Mouse (Mus musculus) heart, embryonic 11.5 days (tissue): Measurements from ENCODE around the gene Tom1l2. TPM values are rescaled to one million over a fixed set of nuclear protein-coding genes. Genes with fewer than 3 reads are reported as not detected.

Source experiments
- ATAC-seq: fragments of 200-750 bp; cut with Nextera tagmentation; replicated peaks from 2 replicates; pipeline ENCODE4 v1.8.0; 2017; ENCODE audit warnings: moderate library complexity; ENCODE audit not compliant: insufficient number of reproducible peaks, low FRiP score, low TSS enrichment
- H3K27ac ChIP-seq: fragments of 300-500 bp; sonication (generic); 2 replicates; pipeline ENCODE4 v1.5.1; 2014; ENCODE audit warnings: mild to moderate bottlenecking, low read depth, low read length
- H3K27me3 ChIP-seq: fragments of 300-500 bp; sonication (generic); 2 replicates; pipeline ENCODE4 v1.6.1; 2014; ENCODE audit warnings: mild to moderate bottlenecking, low read length, mixed read lengths; ENCODE audit not compliant: control insufficient read depth, insufficient read depth
- H3K36me3 ChIP-seq: fragments of 300-500 bp; sonication (generic); 2 replicates; pipeline ENCODE4 v1.6.1; 2014; ENCODE audit warnings: mild to moderate bottlenecking, low read length, moderate library complexity, mixed read lengths; ENCODE audit not compliant: control insufficient read depth, insufficient read depth
- H3K4me1 ChIP-seq: fragments of 300-500 bp; sonication (generic); 2 replicates; pipeline ENCODE4 v1.6.1; 2014; ENCODE audit warnings: low read length; ENCODE audit not compliant: control insufficient read depth, insufficient read depth
- H3K4me2 ChIP-seq: fragments of 300-500 bp; sonication (generic); 2 replicates; pipeline ENCODE4 v1.6.1; 2014; ENCODE audit warnings: mild to moderate bottlenecking, moderate library complexity
- H3K4me3 ChIP-seq: fragments of 300-500 bp; sonication (generic); 2 replicates; pipeline ENCODE4 v1.5.1; 2014; ENCODE audit warnings: low read depth, low read length
- H3K9ac ChIP-seq: fragments of 300-500 bp; sonication (generic); 2 replicates; pipeline ENCODE4 v1.6.1; 2014; ENCODE audit warnings: mild to moderate bottlenecking, low read depth, low read length, moderate library complexity
- H3K9me3 ChIP-seq: fragments of 300-500 bp; sonication (generic); replicated peaks from 2 replicates; pipeline ENCODE4 v1.6.1; 2016; ENCODE audit warnings: low read length; ENCODE audit not compliant: control insufficient read depth
- WGBS: fragments of 180-500 bp; shearing (Covaris S2); extraction: QIAGEN DNeasy Blood & Tissue Kit; methylation state at CpG from one replicate; pipeline ENCODE4 v1.1.7; 2014; ENCODE audit not compliant: insufficient replicate concordance; 5-methylcytosine and 5-hydroxymethylcytosine counted together
- polyA plus RNA-seq: library from polyadenylated mRNA; unstranded; fragments of >200 nt; fragmentation: Nextera tagmentation; extraction: Ambion mirVana; gene quantifications from 2 replicates; pipeline ENCODE4 v1.2.1, GENCODE M21; 2014

The Tom1l2 gene
- polyA plus RNA-seq, 1 experiment from 2014 or later, result 16.0 TPM

DNA sequence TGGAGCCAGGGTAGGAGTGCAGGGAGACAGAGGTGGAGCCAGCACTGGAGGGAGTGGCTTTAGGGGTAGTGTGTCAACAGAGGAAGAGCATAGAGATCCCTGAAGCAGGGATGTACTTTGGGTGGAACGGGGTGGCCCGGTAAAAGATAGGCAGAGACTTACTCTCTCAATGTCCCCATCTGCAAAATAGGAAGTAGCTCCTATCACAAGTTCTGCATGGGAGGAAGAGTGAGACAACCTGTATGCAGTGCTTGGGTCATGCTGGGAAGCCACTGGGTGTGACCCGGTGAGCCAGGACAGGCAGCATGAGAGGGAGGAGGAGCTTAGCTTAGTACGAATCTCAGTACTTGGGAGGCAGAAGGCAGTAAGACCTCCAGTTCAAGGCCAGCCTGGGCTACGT is 6.4 kb upstream of the Tom1l2 start:
- no peaks in the 10 kb centered on the region for H3K9me3 ChIP-seq
- no peak for ATAC-seq
- 60% methylated on average over 5 of the region's 5 CpGs for WGBS

DNA sequence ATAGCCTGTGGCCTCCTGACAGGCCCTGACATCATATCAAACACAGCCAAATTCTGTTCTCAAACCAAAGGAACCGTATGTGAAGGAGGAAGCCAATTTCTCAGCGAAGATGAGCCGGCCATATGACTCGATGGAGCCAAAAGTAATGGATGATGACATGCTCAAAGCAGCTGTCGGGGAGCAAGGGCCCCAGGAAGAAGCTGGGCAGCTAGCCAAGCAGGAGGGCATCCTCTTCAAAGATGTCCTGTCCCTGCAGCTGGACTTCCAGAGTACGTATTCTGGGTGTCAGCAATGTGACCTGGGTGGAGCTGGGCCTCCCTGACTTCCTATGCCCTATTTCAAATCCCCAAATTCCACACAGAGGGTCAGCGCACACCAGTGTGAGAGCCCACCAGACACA is 5.8 kb upstream of the Tom1l2 start:
- Histone ChIP-seq H3K9me3 (no peaks in the 10 kb centered on the region), H3K36me3 (no peaks in the 10 kb centered on the region), H3K27ac (no peak overlapping the region), H3K4me2 (no peak overlapping the region), H3K9ac (no peak overlapping the region), H3K27me3 (no peaks in the 10 kb centered on the region), H3K4me1 (no peaks in the 10 kb centered on the region), H3K4me3 (no peak overlapping the region)
- WGBS, result 64% methylated on average over 7 of the region's 7 CpGs
- ATAC-seq, result no peak

More for the DNA sequence above, 6.4 kb upstream of the Tom1l2 start:
- Histone ChIP-seq H3K4me1 (no peaks in the 10 kb centered on the region), H3K27me3 (no peaks in the 10 kb centered on the region), H3K36me3 (no peaks in the 10 kb centered on the region), H3K4me3 (no peak overlapping the region), H3K4me2 (no peak overlapping the region), H3K9ac (no peak overlapping the region), H3K27ac (no peak overlapping the region)

DNA sequence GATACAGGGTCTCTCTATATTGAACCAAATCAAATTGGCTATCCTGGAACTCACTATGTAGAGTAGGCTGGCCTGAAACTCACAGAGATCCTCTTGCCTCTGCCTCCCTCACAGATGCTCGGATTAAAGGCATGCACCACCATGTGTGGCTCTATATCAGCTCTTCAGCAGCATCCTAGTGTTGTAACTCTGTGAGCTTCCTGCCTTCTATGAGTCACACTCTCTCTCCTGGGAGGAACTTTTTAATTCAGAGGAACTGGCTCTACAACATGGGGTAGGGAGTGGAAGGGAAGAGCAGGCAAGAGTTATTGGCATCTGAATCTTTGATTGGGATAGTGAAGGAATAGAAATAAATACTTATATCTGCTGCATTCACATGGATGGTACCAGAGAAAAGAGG is 4.4 kb upstream of the Tom1l2 start:
- ATAC-seq, result no peak
- Histone ChIP-seq H3K27ac (no peak overlapping the region), H3K27me3 (no peaks in the 10 kb centered on the region), H3K4me1 (peaks cover under 1% of the 10 kb centered on the region), H3K4me2 (no peak overlapping the region), H3K9me3 (no peaks in the 10 kb centered on the region), H3K4me3 (no peak overlapping the region), H3K9ac (no peak overlapping the region), H3K36me3 (no peaks in the 10 kb centered on the region)
- 31% methylated on average over 1 of the region's 1 CpGs for WGBS

- Histone ChIP-seq H3K27ac (no peak overlapping the region), H3K9me3 (no peaks in the 10 kb centered on the region), H3K4me2 (no peak overlapping the region), H3K36me3 (no peaks in the 10 kb centered on the region), H3K4me1 (peaks cover 10% of the 10 kb centered on the region), H3K27me3 (no peaks in the 10 kb centered on the region), H3K4me3 (no peak overlapping the region), H3K9ac (no peak overlapping the region)
- 87% methylated on average over 2 of the region's 2 CpGs for WGBS
- no peak for ATAC-seq
Observed at GRCm38 (mm10) chr11:60355952-60356351, 3.2 kb upstream of the Tom1l2 start.

- Histone ChIP-seq H3K4me2 (peak overlapping the region; percentile 92), H3K36me3 (no peaks in the 10 kb centered on the region), H3K4me3 (peak overlapping the region; percentile 77), H3K27ac (peak overlapping the region; percentile 82), H3K27me3 (no peaks in the 10 kb centered on the region), H3K4me1 (peaks cover 15% of the 10 kb centered on the region), H3K9me3 (no peaks in the 10 kb centered on the region), H3K9ac (peak overlapping the region; percentile 82)
- no peak for ATAC-seq
- WGBS, result 7% methylated on average over 11 of the region's 11 CpGs
Observed at GRCm38 (mm10) chr11:60351925-60352371, 757 bp downstream of the Tom1l2 start.

DNA sequence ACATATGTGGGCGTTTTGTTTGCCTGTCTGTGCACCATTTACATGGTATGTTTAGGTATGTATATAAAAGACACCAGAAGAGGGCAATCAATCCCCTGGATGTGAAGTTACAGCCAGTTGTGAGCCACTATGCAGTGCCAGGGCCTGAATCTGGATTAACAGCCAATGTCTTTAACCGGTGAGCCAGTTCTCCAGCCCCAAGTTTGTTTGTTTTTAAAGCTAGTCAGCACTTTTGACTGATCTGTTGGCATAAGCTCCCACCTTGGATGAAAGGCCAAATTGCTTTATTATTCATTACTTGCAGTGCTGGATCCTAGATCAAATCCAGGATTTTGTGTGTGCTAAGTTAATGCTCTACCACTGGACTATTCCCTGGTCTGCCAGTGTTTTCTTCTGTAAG is 1.3 kb downstream of the Tom1l2 start:
- WGBS, result 67% methylated on average over 2 of the region's 2 CpGs
- peaks cover 15% of the 10 kb centered on the region for H3K4me1 ChIP-seq
- peak overlapping the region; percentile 77 for H3K4me3 ChIP-seq
- peak overlapping the region; percentile 92 for H3K4me2 ChIP-seq
- H3K9me3 ChIP-seq, result no peaks in the 10 kb centered on the region
- peak overlapping the region; percentile 82 for H3K9ac ChIP-seq
- H3K27me3 ChIP-seq, result no peaks in the 10 kb centered on the region
- no peaks in the 10 kb centered on the region for H3K36me3 ChIP-seq
- peak overlapping the region; percentile 82 for H3K27ac ChIP-seq
- no peak for ATAC-seq

DNA sequence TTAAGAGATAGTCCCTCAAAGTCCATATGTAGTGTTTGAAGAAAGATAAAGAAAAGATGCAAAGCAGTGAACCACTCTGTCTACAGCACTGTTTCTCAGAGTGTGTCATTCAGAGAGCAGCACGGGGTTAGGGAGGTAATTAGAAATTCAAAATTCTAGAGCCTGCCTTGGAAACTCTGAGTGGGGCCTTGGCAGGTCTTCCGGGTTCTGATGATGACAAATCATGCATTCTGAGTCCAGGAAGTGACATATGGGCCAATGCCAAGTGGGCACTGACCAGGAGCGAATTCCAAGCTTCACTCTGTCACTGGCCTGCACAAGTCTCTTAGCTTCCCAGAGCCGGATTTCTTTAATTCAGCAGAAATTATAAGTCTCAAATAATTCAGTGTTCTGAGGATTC is 6.2 kb downstream of the Tom1l2 start:
- Histone ChIP-seq H3K27me3 (no peaks in the 10 kb centered on the region), H3K36me3 (no peaks in the 10 kb centered on the region), H3K4me2 (no peak overlapping the region), H3K4me1 (peaks cover 9% of the 10 kb centered on the region), H3K9ac (no peak overlapping the region), H3K4me3 (no peak overlapping the region), H3K27ac (no peak overlapping the region), H3K9me3 (no peaks in the 10 kb centered on the region)
- ATAC-seq, result no peak
- 79% methylated on average over 4 of the region's 4 CpGs for WGBS

DNA sequence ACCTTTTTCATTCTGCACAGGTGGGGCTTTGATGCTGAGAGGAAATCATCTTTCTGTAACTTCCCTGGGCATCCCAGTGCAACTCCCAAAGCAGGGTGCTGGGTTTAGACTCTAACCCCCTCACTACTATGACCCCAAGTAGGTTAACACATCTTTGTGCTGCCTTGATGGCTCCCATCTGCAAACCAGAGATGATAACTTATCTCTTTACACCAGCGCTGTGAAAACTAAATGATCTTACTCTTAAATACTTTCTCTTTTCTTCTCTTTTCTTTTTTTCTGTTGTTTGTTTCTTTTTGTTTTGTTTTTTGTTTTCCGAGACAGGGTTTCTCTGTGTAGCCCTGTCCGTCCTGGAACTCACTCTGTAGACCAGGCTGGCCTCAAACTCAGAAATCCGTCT is 6.8 kb downstream of the Tom1l2 start:
- Histone ChIP-seq H3K4me3 (no peak overlapping the region), H3K36me3 (no peaks in the 10 kb centered on the region), H3K9me3 (no peaks in the 10 kb centered on the region), H3K9ac (no peak overlapping the region), H3K4me2 (no peak overlapping the region), H3K4me1 (peaks cover 5% of the 10 kb centered on the region), H3K27ac (no peak overlapping the region), H3K27me3 (no peaks in the 10 kb centered on the region)
- WGBS, result 75% methylated on average over 4 of the region's 4 CpGs
- ATAC-seq, result no peak

DNA sequence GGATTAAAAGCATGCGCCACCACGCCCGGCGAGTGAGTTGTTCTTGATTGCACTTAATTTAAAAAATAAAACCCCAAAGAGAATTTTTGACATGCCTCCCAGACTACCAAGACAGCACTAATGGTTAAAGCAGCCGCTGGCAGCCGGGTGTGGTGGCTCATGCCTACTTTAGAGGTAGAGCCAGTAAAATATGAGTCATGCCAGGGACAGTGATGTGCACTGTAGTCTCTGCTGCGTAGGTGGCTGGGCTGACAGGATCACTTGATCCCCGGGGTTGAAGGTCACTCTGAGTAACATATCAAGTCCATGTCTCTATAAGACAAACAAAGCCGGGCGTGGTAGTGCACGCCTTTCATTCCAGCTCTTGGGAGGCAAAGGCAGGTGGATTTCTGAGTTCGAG is 13.3 kb downstream of the Tom1l2 start:
- Histone ChIP-seq H3K4me2 (no peak overlapping the region), H3K4me1 (no peaks in the 10 kb centered on the region), H3K36me3 (no peaks in the 10 kb centered on the region), H3K27ac (no peak overlapping the region), H3K9me3 (no peaks in the 10 kb centered on the region), H3K4me3 (no peak overlapping the region), H3K27me3 (no peaks in the 10 kb centered on the region), H3K9ac (no peak overlapping the region)
- no peak for ATAC-seq
- WGBS, result 92% methylated on average over 12 of the region's 12 CpGs
